Mouse (Mus musculus) lung, adult 18-20 months (tissue): ENCODE measurements at regions not wholly inside any gene's neighbourhood (a gene's known extent, or its start where the extent isn't known, plus 50 kb on each side); places are given as distances from the start of the nearest gene placed in this dataset.
"Not testable (repeated sequence)": the region's sequence is repeated elsewhere in the genome, so short reads cannot be mapped to it uniquely, and the experiment has no call there.

ENCODE experiments used
- DNase-seq, 2 experiments: peaks; one replicate each; pipeline ENCODE4 v3.0.0; 2022; ENCODE audit warnings: mixed read lengths in 2 of 2

DNA sequence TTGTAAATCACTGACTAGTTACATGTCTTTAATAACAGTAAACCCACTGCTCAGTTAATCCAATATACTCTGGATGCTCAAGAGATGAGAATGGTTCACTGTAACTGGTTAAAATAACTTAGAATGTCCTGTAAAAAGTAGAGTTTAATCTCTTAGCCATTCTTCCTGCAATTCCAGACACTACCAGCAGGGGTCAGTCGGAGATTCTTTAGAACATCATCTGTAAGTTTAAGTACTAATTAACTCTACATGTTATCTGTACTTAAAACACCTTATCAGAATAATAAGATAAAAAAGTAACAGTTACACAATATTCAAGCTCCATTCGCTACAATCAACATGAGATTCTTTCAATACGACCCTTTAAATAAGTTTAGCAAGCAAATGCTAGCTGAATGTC lies 58.7 kb upstream of the Olig3 start:
- peak in 1 of 2 experiments; percentile 7 for DNase-seq

DNA sequence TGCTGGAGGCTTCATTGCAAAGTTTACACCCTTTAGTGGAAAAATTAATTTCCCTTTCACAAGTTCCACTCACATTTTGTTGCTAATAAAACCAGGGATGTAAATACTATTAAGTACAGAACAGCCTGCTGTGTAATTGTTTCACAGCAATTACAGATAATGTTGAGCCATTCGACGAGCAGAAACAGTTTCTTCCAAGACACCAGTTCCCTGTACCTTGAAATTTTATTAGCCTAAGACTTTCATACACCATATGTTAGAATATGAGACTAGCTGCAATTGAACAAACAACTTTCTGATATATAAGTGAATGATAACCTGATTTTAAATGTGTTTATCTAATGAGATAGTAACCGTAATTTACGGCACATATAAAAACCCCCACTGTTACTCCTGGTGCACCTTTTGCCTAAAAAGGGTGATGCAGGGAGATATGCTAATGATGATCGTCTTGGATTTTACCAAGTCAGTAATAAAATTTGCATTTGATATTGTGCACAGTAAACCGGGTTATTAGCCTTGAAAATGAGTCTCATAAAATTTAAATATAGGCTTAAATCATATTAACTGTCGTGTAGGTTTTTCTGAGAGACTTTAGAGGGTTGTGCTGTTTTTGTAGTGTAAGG lies 60.8 kb upstream of the Olig3 start:
- no peak for DNase-seq

DNA sequence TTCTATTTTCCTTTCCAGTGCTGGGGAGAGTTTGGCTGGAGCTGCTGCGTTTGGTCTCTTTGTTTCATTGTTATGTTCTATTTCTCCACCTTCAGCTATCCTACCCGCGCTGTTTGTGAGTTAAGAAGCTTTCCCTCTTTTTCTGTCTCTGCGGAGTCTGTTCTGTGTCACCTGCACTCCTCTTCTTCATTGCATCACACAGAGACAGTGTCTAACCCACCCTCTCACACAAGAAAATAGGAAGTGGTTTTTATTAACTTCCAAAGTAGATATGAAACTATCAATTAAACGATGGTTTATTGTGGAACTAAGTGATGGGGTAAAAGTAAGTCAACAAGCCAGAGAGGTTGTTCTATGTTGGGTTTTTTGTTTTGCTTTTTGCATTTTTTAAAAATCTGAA lies 64.9 kb upstream of the Olig3 start:
- no peak for DNase-seq

DNA sequence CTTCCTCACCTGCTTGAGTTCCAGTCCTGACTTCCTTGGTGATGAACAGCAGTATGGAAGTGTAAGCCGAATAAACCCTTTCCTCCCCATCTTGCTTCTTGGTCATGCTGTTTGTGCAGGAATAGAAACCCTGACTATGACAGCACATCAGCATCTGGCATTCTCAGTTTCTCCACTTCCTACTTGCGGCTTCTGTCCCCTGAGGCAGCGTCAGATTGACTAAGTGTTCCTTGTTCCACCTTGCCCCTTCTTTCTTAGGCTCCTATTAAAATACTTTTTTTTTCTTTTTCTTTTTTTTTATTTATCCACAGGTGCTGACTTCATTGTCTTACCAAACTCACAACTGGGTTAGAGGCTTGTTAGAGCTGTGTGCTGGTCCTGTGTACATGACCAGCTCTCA lies 65.3 kb upstream of the Olig3 start:
- not testable (repeated sequence) for DNase-seq

DNA sequence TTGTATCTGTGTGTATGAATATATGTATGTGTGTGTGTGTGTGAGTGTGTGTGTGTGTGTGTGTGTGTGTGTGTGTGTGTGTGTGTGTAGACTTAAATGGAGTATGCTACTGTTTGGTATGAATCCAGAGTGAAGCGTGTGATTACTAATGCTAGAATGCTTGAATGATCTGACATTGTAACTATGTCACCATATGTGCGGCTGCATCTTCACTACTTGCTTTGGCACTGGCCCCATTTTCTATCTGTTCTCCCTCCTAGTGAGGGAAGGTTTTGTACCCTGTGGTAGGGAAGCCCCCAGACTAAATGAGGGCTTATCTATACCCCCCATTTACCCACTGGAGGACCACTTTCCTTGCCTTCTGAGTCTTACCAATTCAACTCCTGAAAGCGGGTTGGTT lies 74.2 kb upstream of the Olig3 start:
- no peak for DNase-seq

DNA sequence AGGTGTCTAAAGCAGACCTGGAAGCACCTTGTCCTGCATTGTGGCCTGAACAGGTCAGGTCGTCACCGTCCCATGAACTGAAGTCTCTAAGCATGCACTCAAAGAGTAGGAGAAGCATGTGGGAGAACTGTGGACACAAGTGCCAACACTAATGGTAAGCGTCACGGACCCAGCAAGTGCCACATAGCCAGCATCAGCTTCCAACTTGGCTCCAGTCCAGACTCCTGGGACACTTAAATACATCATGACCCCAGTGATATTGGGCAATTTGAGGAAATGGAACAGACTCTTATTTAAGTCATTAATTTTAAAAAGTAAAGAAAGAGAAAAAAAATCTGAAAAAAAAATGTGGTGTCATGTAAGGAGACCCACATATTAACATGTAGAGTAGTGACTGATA lies 75.3 kb upstream of the Olig3 start:
- DNase-seq, result no peak

DNA sequence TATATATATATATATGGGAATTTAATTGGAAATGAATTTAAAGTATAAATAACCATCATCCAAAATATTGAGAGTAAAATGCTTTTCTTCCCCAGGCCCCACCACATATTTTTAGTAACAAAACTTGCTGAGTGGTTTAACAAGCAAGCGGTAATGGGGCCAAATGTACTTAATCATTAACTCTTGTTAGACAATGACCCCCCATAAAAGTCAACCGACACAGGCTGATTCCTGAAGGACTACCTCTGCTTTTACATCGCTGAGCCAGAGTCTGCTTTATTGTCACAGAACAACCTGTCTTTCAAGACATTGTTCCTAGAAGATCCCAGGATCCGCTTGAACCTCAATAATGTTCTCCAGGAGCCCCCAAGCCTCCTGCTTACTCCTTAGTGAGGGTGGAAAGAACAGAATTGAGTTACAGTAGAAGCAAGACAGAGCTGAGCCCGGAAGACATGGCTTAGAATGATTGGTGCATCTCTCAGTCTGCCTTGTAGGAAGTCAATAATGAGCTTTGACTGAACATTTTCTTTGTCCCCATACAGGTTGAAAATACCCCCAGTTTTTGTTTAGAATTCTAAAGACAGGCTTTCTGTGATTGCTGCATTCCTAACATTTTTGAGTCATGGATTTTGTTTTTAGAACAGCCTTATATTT lies 78.0 kb upstream of the Olig3 start:
- no peak for DNase-seq

DNA sequence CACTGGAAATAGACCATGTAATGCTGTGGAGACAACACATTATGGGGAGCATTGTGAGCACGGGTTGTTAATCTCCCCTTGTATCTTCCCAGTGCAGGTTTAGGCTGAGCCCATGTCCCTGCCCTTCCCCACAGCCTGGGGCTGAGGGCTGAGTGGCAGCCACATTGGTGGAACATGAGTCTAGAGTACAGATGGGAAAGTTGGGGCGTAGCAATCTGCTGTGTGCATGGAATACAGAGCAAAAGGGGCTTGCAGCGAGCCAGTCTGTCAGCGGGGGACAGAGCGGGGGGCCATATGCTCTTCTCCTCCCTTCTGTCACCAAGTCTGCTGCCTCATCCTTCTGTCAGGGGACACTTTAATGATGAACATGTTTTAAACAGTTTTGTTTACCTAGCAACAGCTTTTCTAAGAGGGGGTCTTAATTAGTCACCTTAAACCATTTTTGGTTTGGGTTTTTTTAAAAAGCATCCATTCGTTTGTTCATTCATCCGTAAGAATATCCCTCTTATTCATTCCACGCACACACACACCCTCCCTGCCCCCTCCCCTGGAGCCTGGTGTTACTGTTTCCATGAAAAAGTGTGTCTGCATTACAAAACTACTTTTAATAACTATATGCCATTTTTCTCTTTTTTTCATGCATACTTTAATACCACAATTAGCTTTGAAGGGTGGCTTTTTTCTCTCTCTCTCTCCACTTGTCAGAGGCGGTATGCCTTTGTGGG lies 79.1 kb upstream of the Olig3 start:
- DNase-seq, result no peak

DNA sequence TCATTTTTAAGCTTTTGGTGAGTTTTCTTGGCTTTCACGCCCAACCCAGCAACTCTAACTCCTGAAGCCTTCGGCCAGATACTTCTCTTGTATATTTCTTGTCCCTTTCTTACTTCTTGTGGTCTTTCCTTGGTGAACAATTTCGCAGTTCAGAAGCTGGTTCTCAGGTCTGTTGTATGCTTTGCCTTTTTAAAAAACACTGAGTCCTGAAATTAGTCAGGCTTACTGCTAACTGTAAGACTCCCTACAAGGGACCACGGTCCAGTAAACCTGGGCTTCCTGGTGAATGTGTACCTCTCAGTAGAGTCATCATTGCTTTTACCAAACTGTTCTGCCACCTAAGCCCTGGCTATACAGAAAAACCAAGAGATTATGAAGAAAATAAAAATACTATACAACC lies 81.3 kb upstream of the Olig3 start:
- no peak for DNase-seq

DNA sequence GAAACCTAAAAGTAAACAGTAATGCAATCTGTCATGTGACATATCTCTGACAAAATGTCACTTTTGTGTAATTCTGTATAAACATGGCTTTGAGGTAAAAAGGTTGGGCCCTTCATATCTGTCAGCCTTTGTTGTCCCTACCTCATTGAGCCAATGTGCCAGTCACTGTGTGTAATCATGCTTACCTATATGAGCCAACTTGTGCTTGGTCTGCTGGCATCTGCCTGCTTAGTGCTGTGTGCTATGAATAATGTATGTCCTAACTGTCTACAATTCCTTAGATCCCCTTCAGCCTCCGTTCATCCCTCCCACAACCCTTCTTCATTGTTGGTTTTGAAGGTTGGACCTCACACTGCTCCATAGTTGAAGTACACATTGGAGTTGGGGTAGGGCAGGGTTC lies 86.9 kb upstream of the Olig3 start:
- no peak for DNase-seq

DNA sequence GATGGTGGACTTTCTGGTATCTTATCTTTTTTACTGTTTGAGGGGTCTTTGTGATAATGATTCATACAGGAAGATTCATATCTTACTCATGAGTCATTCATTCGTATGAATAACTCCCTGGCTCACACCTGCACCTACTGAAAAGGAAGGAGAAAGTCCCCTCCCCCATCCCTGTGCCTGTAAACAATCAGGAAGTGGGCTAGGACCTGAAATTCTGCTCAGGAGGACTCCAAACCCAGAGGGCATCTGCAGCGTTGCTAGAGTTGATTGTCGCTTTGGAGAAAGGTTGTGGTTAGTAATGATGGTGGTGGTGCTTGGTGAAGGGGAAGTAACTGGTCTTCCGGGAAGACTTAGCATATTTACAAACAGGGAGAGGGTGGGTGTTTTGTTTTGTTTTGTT lies 88.3 kb upstream of the Olig3 start:
- DNase-seq, result no peak

DNA sequence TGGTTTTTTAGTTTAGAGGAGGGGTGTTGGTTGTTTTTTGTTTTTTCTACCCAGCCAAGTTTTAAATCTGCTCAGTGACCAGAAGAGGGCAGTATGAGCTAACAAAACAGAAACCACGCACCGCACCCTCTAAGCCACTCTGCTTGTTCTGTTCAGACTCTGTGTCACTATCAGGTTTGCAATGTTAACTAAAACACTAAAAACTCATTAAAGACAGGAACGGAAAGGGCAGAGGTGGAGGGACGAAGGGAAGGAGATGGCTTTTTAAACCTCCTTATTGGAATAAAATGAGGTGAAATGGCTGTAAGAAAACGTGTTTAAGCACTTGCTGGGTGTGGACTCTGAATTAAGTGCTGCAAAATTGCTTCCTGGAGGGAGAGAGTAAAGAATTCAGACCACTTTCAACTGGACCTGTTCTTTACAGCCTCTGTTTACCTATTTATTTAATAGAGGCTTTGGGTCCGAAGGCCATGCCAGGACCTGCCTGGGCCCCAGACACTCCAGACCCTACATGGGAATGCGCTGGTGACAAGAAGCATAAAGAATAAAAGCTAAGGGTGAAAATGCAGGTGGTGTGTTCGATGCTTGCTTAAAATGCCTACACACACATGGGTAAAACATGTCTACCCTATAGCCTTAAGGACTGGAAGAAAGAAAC lies 116.1 kb upstream of the Olig3 start:
- DNase-seq, result peak; percentile 15 to 34

DNA sequence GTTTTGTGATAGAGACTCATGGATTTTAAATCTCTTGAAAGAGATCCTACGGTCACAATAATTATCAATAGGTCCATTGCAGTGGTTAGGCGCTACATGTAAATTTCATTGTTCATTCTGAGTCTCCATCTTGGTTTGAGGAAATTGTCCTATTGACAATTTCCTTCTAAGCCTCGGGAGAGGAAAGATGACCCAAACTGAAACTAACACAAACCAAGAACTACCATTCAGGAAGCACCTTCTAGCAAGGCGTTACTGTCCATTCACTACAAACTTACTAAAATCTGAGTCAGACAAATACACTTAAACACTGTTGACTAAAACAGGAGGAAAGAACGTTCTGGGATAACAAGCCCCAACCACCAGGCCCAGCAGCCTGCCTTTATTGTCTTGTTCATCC lies 140.1 kb upstream of the Olig3 start:
- DNase-seq, result no peak

DNA sequence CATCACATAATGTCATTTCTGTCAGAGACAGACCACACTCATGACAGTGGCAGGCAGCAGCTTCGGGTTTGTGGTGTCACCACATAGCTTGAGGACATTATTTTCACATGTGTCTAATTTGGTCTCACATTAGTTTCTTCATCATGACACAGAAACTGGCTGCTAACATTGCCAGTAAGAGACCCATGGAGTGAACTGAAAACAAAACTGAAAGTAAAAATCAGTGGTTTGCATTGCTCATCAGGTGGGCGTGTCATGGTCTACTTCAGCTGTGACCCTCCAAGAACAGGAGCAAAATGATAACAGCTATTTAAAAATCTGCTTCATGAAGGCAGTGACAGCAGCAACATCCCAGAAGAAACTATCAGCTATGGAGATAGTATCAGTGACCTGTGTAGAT lies 146.6 kb upstream of the Olig3 start:
- no peak for DNase-seq

DNA sequence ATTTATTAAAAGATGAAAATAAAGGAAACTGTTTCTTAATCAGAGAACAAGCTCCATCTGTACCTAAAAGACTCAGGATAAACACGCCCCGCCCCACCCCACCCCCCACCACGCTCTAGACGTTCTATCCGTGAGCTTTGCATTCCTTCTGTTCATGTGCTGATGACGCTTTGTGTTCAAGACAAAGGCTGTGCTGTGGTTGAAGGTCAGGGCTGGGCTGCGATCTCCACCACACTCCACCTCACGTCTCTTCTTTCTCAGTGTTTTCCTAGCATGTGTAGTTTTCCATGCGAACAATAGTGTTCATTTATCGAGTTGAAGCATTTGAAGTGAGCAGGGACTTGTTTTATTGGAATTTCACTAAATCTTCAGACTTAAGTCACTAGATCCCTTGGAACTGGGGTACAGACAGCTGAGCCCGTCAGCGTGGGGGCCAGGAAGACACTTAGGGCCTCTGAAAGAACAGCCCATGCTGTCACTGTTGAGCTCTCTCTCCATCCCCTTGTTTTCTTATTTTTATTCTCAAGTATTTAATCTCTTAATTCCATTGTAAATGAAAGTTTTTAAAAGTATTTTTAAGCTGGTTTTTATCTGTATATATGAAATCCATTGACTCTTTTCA lies 148.1 kb upstream of the Olig3 start:
- no peak for DNase-seq

DNA sequence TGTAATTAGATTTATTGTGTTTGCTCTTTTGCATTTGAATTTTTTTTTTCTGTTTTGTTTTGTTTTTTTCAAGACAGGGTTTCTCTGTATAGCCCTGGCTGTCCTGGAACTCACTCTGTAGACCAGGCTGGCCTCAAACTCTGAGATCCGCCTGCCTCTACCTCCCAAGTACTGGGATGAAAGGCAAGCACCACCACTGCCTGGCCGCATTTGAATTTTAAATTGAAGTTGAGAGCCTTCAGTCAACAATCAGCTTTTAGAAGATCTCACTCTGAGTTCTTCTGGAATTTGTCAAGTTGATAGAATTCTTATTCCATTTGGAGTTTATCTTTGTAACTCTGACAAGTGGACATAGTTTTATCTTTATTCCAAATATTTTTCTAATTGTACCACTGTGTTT lies 148.8 kb upstream of the Olig3 start:
- no peak for DNase-seq

DNA sequence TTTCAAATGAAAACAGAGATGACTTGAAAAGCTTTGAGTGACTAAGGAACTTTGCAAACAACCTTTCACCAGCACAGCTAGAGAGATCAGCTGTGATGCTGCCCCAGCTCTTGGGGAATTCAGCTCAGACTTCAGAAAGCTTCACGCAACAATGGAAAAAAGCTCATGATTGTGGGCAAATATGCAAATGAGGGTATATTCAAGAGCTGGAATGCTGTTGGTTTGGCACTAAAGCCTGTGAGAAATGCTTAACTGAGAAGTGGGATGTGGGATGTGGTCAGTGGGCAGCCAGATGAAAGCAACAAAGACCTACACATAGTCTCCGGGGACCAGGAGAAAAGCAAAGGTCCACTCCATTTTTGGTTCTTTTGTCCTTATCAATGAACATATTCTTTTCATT lies 156.0 kb upstream of the Olig3 start:
- DNase-seq, result no peak

DNA sequence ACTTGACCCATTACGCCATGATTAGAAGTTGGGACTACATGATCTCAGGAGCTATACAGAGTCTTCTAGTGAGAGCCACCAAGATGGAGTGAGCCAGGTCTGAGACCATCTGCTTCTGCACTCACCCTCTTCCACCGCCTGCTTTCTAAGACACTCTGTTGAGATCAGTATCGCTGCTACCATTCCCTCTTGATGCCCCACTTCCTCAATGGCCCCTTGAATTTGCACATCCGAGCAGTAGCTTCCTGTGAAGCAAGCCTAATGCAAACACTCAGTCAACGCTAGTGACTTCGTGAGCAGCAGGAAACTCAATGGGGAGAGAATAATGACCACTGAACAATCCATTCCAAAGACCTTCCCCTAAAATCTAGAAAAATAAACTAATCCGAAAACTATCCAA lies 160.7 kb upstream of the Olig3 start:
- no peak for DNase-seq

DNA sequence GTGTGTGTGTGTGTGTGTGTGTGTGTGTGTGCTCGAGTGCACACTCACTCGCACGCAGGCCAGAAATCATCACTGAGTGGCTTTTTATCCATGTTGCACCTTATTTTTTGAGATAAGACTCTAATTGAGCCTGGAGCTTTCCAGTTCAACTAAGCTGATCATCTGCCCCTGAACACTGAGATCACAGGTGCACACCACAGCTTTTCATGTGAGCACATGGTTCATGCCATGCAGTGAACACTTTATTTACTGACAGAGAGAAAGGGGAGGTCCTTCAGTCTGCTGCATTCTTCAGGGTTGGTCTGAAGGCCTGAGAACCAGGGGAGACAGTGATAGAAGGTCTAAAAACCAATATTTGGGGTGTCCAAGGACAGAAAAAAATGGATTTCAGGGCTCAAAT lies 161.7 kb upstream of the Olig3 start:
- no peak for DNase-seq

DNA sequence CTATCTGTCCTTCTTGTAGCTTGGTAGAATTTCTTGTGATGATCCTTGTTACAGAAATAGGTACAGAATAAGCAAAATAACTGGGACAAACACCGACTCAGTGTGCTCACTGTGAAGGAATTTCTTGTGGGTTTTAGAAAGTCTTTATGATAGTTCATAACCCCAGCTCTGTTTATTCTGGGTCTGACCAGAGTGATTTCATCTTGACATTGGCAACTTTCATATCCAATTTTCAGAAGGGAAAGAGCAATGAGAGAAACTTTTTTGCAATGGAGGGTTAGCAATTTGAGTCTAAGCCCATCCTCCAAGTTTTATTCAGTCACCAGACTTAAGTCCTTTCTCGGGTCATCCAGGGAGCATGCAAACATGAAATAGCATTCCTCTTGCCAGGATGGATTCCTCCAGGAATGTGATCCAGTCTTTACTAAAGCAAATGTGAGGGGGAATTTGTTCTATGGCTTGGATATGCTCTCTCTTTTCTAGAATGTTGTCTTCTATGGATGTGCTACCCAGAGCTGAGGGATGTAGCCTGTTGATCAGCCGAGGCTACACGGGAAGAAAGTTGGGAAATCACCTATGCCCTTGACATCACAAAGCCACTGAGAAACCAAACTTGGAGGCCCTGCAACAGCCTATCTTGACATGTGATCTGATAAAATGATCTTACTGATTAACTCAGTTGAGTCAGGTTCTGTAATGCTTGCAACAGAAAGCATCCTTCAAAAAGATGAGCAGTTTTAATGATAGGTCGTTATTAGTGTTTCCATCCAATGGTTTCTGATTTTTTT lies 163.2 kb upstream of the Olig3 start:
- no peak for DNase-seq

DNA sequence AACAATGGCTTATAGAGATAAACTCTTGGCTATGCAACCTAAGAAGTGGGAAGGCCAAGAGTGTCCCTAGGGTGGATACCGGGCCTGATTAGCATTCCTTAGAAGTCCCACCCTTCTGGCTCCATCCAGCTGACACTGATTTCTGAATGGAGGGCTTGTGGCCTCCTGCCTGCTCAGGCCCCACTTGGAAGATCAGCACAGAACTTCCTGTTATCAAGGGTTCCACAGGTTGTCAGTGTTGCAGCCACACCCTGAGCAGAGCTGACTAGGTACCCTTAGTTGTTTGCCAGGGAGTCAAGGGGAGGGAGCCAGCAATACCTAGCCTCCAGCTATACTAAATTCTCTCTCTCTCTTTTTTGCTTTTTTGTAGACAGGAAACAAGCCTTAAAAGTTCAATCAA lies 164.1 kb upstream of the Olig3 start:
- no peak for DNase-seq

DNA sequence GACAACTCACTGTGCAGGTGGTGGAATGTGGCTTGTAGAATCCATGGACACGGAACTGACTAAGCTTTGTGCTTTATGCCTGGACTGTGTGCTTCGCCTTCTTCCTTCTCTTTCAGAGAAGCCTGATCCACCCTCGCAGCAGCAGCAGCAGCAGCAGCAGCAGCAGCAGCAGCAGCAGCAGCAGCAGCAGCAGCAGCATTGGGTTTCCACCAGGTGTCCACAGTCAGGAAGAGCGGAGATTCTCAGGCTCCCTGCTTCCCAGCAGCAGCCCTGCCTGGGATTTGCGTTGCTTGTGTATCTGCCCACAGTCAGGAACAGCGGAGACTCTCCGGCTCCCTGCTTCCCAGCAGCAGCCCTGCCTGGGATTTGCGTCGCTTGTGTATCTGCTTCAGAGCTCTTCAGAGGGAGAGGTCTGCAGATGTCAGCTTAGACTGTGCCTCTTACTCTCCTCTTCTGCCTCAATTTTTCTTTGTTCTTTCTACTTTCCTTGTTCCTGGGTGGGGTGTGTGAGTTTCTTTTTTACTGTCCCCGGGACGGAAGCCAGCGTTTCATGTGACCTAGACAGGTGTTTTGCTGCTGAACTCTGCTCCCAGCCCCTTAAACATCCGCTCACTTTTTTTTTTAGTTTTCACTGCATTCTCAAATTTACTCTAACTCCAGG lies 168.1 kb upstream of the Olig3 start:
- DNase-seq, result no peak
